Mouse (Mus musculus) stomach, embryonic 15.5 days (tissue): ENCODE measurements at regions not wholly inside any gene's neighbourhood (a gene's known extent, or its start where the extent isn't known, plus 50 kb on each side); places are given as distances from the start of the nearest gene placed in this dataset.

Experiments
- ATAC-seq: fragments of 200-750 bp; cut with Nextera tagmentation; 2 replicates; pipeline ENCODE4 v1.8.0; 2017; ENCODE audit warnings: low read depth, moderate number of reproducible peaks, moderate TSS enrichment; ENCODE audit not compliant: insufficient read depth, low FRiP score
- H3K27ac ChIP-seq: fragments of 300-500 bp; sonication (generic); 2 replicates; pipeline ENCODE4 v1.5.1; 2015; ENCODE audit warnings: mild to moderate bottlenecking, inconsistent platforms
- H3K27me3 ChIP-seq: fragments of 300-500 bp; sonication (generic); replicated peaks from 2 replicates; pipeline ENCODE4 v1.6.1; 2015; ENCODE audit warnings: inconsistent platforms
- H3K36me3 ChIP-seq: fragments of 300-500 bp; sonication (generic); 2 replicates; pipeline ENCODE4 v1.6.1; 2015; ENCODE audit warnings: inconsistent platforms
- H3K4me1 ChIP-seq: fragments of 300-500 bp; sonication (generic); 2 replicates; pipeline ENCODE4 v1.6.1; 2015; ENCODE audit warnings: inconsistent platforms
- H3K4me2 ChIP-seq: fragments of 300-500 bp; sonication (generic); 2 replicates; pipeline ENCODE4 v1.6.1; 2015; ENCODE audit warnings: mild to moderate bottlenecking, inconsistent platforms
- H3K4me3 ChIP-seq: fragments of 300-500 bp; sonication (generic); replicated peaks from 2 replicates; pipeline ENCODE4 v1.5.1; 2015; ENCODE audit warnings: inconsistent platforms
- H3K9ac ChIP-seq: fragments of 300-500 bp; sonication (generic); 2 replicates; pipeline ENCODE4 v1.6.1; 2015; ENCODE audit warnings: inconsistent platforms
- H3K9me3 ChIP-seq: fragments of 300-500 bp; sonication (generic); 2 replicates; pipeline ENCODE4 v1.6.1; 2016; ENCODE audit warnings: inconsistent platforms
- WGBS: fragments of 180-500 bp; shearing (Covaris S2); methylation state at CpG from one replicate; pipeline ENCODE4 v1.1.7; 2015; 5-methylcytosine and 5-hydroxymethylcytosine counted together

DNA sequence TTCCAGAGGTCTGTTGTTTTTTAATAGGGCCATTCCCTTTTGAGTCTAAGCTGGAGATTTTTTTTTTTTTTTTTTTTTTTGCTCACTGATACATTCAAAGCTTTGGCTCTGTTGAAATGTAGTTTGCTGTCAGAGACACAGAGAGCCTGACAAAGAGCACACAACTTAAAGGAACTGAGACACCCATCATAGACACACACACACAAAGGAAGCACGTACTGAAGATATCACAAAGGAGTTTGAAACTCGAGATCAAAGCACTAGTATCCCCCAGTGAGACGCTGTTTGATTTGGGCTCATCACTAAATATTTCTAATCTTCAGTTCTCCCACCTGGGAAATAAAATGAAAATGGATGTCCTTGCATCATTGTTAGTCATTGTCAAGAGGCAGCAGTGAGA is 210.0 kb downstream of the Npr3 start:
- H3K4me3 ChIP-seq: no peak overlapping the region
- no peak overlapping the region for H3K27ac ChIP-seq
- H3K36me3 ChIP-seq: no peaks in the 10 kb centered on the region
- H3K9ac ChIP-seq: no peak overlapping the region
- ATAC-seq: no peak
- H3K4me2 ChIP-seq: no peak overlapping the region
- 66% methylated on average over 3 of the region's 3 CpGs for WGBS
- no peaks in the 10 kb centered on the region for H3K4me1 ChIP-seq
- no peaks in the 10 kb centered on the region for H3K27me3 ChIP-seq
- H3K9me3 ChIP-seq: no peaks in the 10 kb centered on the region

DNA sequence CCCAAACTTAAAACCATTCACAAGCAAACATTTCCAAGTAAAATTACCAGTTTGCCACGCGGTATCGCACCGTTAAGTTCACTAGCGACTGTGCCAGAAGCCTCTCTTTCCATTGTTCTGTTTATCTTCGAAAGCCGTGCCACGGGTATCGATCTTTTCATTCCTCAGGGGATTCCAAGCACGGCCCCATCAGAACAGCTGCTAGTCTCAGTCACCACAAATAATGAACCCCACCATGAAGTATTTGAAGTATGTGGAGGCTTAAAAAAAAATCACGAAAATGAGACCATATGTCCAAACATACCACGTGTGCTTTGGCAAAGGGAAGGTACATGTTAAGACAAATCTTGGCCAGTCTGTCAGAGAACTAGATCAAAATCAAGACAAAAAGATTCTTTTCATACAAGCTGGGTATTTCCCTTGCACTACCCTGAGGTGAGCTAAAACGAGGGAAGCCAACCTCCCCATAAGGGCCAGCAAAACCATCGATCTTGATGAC is 213.3 kb downstream of the Npr3 start:
- 64% methylated on average over 14 of the region's 14 CpGs for WGBS
- no peak for ATAC-seq

DNA sequence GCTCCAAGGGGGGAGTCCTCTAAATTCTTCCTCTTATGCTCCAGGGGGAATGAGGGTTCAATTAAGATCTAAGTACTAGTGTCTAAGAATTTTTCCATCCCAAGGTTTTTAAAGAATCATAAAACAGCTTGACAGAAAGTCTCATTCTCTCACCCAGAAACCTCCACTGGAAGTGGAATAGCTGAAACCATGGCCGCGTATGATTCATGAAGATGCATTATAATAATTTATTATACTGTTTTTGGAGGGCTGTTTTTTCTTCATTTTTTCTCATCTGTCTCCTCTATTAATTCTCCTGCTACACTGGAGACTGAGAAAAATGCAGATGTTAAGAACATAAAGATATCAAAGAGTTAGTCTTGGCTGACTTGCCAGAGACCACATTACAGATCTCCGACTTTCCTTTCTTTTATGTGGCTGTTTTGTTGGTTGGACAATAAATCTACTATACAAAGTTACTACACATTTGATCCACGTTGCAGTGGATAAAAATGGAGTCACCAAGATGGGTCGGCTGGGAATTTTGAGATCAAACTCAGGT is 242.2 kb downstream of the Npr3 start:
- 68% methylated on average over 5 of the region's 5 CpGs for WGBS
- ATAC-seq: no peak
- Histone ChIP-seq H3K27ac (no peak overlapping the region), H3K4me2 (no peak overlapping the region), H3K9ac (no peak overlapping the region), H3K4me3 (no peak overlapping the region), H3K36me3 (no peaks in the 10 kb centered on the region), H3K27me3 (no peaks in the 10 kb centered on the region), H3K4me1 (no peaks in the 10 kb centered on the region), H3K9me3 (no peaks in the 10 kb centered on the region)

More for the DNA sequence above, 213.3 kb downstream of the Npr3 start:
- Histone ChIP-seq H3K27ac (no peak overlapping the region), H3K9ac (no peak overlapping the region), H3K36me3 (no peaks in the 10 kb centered on the region), H3K27me3 (no peaks in the 10 kb centered on the region), H3K4me3 (no peak overlapping the region), H3K4me1 (no peaks in the 10 kb centered on the region), H3K9me3 (no peaks in the 10 kb centered on the region), H3K4me2 (no peak overlapping the region)

DNA sequence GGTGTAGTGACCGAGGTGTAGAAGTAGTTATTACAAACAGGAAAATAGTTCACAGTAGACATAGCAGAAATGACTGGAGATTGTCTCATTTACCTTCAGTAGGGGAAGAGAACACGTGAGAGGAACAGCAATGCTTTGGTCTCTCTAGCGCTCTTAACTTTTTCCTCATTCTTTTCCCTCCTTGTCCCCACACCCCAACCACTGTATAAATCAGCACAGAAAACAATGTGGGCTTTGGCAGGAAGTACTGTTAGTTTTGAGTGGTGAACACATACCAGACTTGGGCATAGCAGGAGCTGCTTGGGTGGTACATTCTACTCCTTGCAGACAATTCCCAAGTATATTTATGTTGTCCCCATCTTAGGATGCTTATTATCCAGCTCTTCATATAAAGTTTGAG is 251.9 kb downstream of the Npr3 start:
- WGBS: 80% methylated on average over 3 of the region's 3 CpGs
- Histone ChIP-seq H3K4me3 (no peak overlapping the region), H3K4me1 (no peaks in the 10 kb centered on the region), H3K9ac (no peak overlapping the region), H3K27me3 (no peaks in the 10 kb centered on the region), H3K4me2 (no peak overlapping the region), H3K36me3 (no peaks in the 10 kb centered on the region), H3K27ac (no peak overlapping the region), H3K9me3 (no peaks in the 10 kb centered on the region)
- ATAC-seq: no peak

DNA sequence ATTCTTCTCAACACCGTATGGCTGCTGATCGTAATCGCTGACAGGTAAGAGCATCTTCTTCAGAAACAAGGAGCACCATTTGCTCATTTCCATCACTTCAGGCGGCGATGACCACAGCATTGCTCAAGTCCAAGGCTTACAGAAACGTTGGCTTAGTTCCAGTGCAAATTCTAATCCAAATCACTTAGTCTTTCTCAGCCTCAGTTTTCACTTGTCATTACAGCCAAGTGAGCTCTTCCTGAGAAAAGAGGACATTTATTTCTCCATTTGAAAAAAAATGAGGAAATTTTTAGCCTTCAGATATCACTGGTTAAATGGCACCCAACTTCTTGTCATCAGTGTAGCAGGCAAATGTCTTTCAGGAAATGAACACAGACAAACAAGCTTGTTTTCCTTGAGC is 246.8 kb upstream of the Tars start:
- Histone ChIP-seq H3K27me3 (no peaks in the 10 kb centered on the region), H3K36me3 (no peaks in the 10 kb centered on the region), H3K9me3 (no peaks in the 10 kb centered on the region), H3K4me1 (no peaks in the 10 kb centered on the region), H3K4me2 (no peak overlapping the region), H3K27ac (no peak overlapping the region), H3K4me3 (no peak overlapping the region), H3K9ac (no peak overlapping the region)
- ATAC-seq: no peak
- WGBS: 88% methylated on average over 6 of the region's 6 CpGs

DNA sequence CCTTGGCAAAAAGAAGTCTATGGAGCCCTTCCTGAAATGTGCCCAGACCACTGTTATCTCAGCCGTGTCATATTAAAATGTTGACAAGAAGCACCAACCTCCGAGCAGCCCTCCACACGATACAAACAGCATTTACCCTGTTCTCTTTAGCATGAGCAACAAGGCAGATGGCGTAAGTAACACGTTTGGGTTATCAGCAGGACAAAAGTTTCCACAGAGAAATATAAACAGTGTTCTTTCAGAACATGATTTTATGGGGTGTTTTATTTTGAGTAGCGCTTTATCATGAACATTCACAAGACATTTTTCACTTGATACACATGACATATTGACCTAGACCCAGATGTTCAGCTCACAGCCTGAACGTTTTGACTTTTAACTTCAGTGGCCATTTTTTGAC is 245.3 kb upstream of the Tars start:
- no peak overlapping the region for H3K4me3 ChIP-seq
- H3K4me1 ChIP-seq: no peaks in the 10 kb centered on the region
- H3K9ac ChIP-seq: no peak overlapping the region
- no peaks in the 10 kb centered on the region for H3K9me3 ChIP-seq
- no peaks in the 10 kb centered on the region for H3K27me3 ChIP-seq
- no peaks in the 10 kb centered on the region for H3K36me3 ChIP-seq
- no peak overlapping the region for H3K4me2 ChIP-seq
- H3K27ac ChIP-seq: no peak overlapping the region
- no peak for ATAC-seq
- 52% methylated on average over 7 of the region's 7 CpGs for WGBS

DNA sequence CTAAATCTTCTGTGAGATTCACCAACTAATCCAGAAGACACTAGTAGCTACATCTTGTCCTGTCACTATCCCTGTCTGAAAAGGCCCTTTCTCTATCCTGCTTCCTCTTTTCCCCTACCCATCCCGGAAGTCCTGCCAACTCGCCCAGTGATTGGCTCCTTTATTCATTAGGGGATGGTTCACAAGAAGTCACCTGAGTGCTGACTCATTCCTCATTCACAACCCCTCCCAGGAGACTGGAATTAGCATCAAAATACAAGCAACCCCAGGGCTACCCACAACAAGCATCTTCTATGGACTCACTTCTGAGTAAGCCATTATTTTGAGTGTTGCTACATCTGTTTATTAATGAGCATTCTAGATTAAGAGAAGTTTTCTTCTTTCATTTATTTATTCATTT is 231.2 kb upstream of the Tars start:
- ATAC-seq: no peak
- Histone ChIP-seq H3K4me3 (no peak overlapping the region), H3K36me3 (no peaks in the 10 kb centered on the region), H3K9ac (no peak overlapping the region), H3K27ac (no peak overlapping the region), H3K4me1 (no peaks in the 10 kb centered on the region), H3K9me3 (no peaks in the 10 kb centered on the region), H3K27me3 (no peaks in the 10 kb centered on the region), H3K4me2 (no peak overlapping the region)
- WGBS: 77% methylated on average over 2 of the region's 2 CpGs

DNA sequence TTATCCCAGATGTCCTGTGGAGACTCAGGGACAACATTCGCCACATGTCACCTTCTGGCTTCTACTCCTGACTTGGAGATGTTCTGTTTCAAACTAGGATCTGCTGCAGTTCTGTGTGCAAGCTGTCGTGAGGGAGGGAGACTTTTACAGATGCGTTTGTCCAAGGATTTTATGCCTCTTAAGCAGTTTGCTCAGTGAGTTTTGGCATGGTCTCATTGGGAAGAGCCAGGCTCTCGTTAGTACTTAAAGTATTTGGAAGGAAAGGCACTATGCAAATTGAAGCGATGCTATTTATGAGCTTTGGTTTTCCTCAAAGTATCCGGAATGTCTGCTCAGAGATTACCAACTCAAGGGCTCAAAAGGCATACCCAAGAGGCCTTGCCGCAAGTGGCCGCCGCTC is 227.0 kb upstream of the Tars start:
- Histone ChIP-seq H3K9ac (no peak overlapping the region), H3K36me3 (no peaks in the 10 kb centered on the region), H3K9me3 (no peaks in the 10 kb centered on the region), H3K4me3 (no peak overlapping the region), H3K4me1 (no peaks in the 10 kb centered on the region), H3K27ac (no peak overlapping the region), H3K4me2 (no peak overlapping the region), H3K27me3 (no peaks in the 10 kb centered on the region)
- WGBS: 75% methylated on average over 9 of the region's 9 CpGs
- no peak for ATAC-seq

DNA sequence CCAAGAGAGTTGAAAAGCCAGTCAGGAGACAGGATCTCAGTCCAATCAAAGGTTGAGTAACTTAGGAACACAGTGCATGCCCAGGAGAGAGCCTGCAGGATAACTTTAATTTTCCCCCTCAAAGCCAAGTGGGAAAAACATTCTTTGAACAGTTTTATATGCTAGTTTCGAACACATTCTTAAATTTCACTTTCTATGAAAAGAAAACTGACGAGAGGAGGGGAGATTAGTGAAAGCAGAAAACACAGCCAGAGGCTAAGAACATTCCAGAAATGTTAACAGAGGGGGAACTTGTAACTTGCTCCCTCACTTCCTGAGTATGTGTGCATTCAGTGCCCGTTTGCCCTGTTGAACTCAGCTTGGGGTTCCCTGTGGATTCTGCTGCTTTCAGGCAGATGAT is 213.0 kb upstream of the Tars start:
- Histone ChIP-seq H3K4me3 (no peak overlapping the region), H3K9me3 (no peaks in the 10 kb centered on the region), H3K4me1 (no peaks in the 10 kb centered on the region), H3K36me3 (no peaks in the 10 kb centered on the region), H3K4me2 (no peak overlapping the region), H3K9ac (no peak overlapping the region), H3K27me3 (no peaks in the 10 kb centered on the region), H3K27ac (no peak overlapping the region)
- no peak for ATAC-seq
- 40% methylated on average over 3 of the region's 3 CpGs for WGBS

DNA sequence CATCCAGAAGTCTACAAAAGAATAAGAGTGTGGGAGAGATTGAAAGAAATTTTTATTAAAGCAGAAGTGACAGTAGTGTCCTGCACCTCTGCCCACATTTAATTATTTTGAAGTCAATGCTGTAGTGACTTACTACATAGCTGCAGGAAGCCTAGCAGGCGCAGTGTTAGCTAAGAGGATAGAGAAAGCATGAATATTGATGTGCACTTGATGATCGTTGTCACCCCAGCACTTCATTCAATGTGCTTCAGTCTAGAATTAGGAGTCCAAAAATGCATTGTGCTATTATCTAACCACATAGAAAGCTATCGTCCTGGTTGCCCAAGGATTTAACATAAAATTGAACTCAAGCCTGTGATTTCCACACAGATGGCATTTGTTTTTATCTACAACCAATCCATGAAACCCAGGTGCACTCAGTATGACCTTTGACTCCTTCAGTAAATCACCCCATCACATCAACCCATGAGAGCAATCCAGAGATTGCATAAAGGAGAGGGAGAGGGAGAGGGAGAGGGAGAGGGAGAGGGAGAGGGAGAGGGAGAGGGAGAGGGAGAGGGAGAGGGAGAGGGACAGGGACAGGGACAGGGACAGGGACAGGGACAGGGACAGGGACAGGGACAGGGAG is 210.7 kb upstream of the Tars start:
- H3K4me1 ChIP-seq: no peaks in the 10 kb centered on the region
- no peaks in the 10 kb centered on the region for H3K36me3 ChIP-seq
- no peaks in the 10 kb centered on the region for H3K9me3 ChIP-seq
- 76% methylated on average over 3 of the region's 3 CpGs for WGBS
- H3K27ac ChIP-seq: no peak overlapping the region
- no peak for ATAC-seq
- H3K4me2 ChIP-seq: no peak overlapping the region
- no peaks in the 10 kb centered on the region for H3K27me3 ChIP-seq
- no peak overlapping the region for H3K4me3 ChIP-seq
- no peak overlapping the region for H3K9ac ChIP-seq

DNA sequence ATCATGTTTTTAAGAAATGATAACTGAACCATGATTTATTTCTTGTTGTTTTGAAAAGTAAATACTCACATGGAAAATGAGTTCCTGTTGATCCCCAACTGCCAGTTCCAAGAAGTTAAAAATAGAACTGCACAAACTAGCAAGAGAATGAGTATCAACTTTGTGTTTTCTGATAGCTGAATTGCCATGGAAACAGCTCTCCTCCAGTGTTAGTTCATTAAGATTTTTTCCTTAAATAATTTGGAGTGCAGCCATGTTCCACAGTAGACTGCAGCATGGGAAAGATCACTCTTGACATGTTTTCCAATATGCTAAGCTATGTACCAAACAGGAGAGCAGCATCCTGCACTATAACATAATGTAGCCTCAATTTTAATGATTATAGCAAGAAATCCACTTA is 208.0 kb upstream of the Tars start:
- no peak overlapping the region for H3K4me3 ChIP-seq
- ATAC-seq: no peak
- H3K27ac ChIP-seq: no peak overlapping the region
- H3K27me3 ChIP-seq: no peaks in the 10 kb centered on the region
- H3K4me2 ChIP-seq: no peak overlapping the region
- H3K4me1 ChIP-seq: no peaks in the 10 kb centered on the region
- H3K36me3 ChIP-seq: no peaks in the 10 kb centered on the region
- H3K9ac ChIP-seq: no peak overlapping the region
- no peaks in the 10 kb centered on the region for H3K9me3 ChIP-seq

DNA sequence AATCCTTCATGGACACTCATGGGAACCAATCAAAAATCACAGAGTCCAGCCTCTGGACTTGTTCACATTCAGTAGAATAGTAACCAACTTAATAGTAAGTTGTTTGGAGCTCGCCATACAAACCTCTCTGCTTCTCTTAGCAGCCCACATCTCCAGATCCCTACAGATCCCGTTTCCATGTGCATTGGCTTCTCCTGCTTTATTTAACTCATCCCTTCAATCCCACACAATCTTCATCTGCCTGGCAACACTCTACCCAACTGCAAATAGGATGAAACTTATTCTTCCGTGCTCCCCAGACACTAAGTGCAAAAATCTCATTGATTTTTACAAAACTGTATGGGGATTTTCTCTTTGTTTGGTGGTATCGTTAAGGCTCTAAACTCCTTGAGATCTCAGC is 206.2 kb upstream of the Tars start:
- no peaks in the 10 kb centered on the region for H3K27me3 ChIP-seq
- no peaks in the 10 kb centered on the region for H3K4me1 ChIP-seq
- no peak overlapping the region for H3K27ac ChIP-seq
- no peak for ATAC-seq
- no peak overlapping the region for H3K9ac ChIP-seq
- no peak overlapping the region for H3K4me2 ChIP-seq
- 90% methylated on average over 4 of the region's 4 CpGs for WGBS
- H3K36me3 ChIP-seq: no peaks in the 10 kb centered on the region
- H3K4me3 ChIP-seq: no peak overlapping the region
- H3K9me3 ChIP-seq: no peaks in the 10 kb centered on the region

DNA sequence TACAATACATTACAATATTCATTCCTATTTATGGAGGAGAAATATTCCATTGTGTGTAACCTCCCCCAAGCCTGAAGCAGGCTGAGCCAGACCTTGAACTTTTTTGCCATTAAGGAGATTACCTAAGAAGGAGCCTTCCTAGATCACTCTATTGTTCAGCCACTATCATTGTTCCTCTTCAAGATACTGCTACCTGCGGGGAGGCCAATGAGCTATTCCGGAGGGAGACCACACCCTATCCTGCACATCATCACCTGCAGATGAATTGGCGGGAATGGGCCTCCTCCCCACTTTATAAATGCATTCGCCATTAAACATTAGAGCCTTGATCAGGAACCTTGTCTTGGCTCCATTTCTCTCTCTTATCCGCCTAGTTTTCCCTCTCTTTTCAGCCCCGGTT is 197.6 kb upstream of the Tars start:
- no peaks in the 10 kb centered on the region for H3K4me1 ChIP-seq
- H3K9me3 ChIP-seq: no peaks in the 10 kb centered on the region
- H3K27me3 ChIP-seq: no peaks in the 10 kb centered on the region
- no peak overlapping the region for H3K4me3 ChIP-seq
- H3K9ac ChIP-seq: no peak overlapping the region
- no peaks in the 10 kb centered on the region for H3K36me3 ChIP-seq
- WGBS: 78% methylated on average over 6 of the region's 6 CpGs
- H3K4me2 ChIP-seq: no peak overlapping the region
- no peak overlapping the region for H3K27ac ChIP-seq
- no peak for ATAC-seq
